Mouse (Mus musculus) stomach, postnatal 0 days (tissue): ENCODE measurements at regions not wholly inside any gene's neighbourhood (a gene's known extent, or its start where the extent isn't known, plus 50 kb on each side); places are given as distances from the start of the nearest gene placed in this dataset.

ENCODE experiments used
- ATAC-seq: fragments of 200-750 bp; cut with Nextera tagmentation; 2 replicates; pipeline ENCODE4 v1.8.0; 2017; ENCODE audit not compliant: low FRiP score, low TSS enrichment
- DNase-seq: peaks from one replicate; pipeline ENCODE4 v3.0.0-alpha.2; 2016; ENCODE audit warnings: low spot score
- H3K27ac ChIP-seq: fragments of 300-500 bp; sonication (generic); replicated peaks from 2 replicates; pipeline ENCODE4 v1.5.1; 2014; ENCODE audit warnings: mild to moderate bottlenecking, control low read depth
- H3K27me3 ChIP-seq: fragments of 300-500 bp; sonication (generic); 2 replicates; pipeline ENCODE4 v1.6.1; 2014; ENCODE audit warnings: low read length; ENCODE audit not compliant: control insufficient read depth, insufficient read depth
- H3K36me3 ChIP-seq: fragments of 300-500 bp; sonication (generic); 2 replicates; pipeline ENCODE4 v1.6.1; 2014; ENCODE audit warnings: low read length, mixed read lengths; ENCODE audit not compliant: control insufficient read depth, insufficient read depth
- H3K4me1 ChIP-seq: fragments of 300-500 bp; sonication (generic); replicated peaks from 2 replicates; pipeline ENCODE4 v1.6.1; 2014; ENCODE audit warnings: antibody characterized with exemption; ENCODE audit not compliant: control insufficient read depth, insufficient read depth
- H3K4me2 ChIP-seq: fragments of 300-500 bp; sonication (generic); replicated peaks from 2 replicates; pipeline ENCODE4 v1.6.1; 2014; ENCODE audit warnings: low read depth, mild to moderate bottlenecking, control low read depth, moderate library complexity
- H3K4me3 ChIP-seq: fragments of 300-500 bp; sonication (generic); 2 replicates; pipeline ENCODE4 v1.5.1; 2014; ENCODE audit warnings: low read depth, low read length, control low read depth
- H3K9ac ChIP-seq: fragments of 300-500 bp; sonication (generic); 2 replicates; pipeline ENCODE4 v1.6.1; 2014; ENCODE audit warnings: mild to moderate bottlenecking, low read length, control low read depth, mixed read lengths
- H3K9me3 ChIP-seq: fragments of 300-500 bp; sonication (generic); 2 replicates; pipeline ENCODE4 v1.6.1; 2016; ENCODE audit warnings: low read length; ENCODE audit not compliant: control insufficient read depth
- CTCF ChIP-seq: IDR thresholded peaks from 2 replicates; pipeline ENCODE4 v1.5.1; 2016; ENCODE audit warnings: antibody characterized with exemption, low read depth, mild to moderate bottlenecking, moderate library complexity
- EP300 ChIP-seq: optimal IDR thresholded peaks from 2 replicates; pipeline ENCODE3; 2016; ENCODE audit warnings: antibody characterized with exemption
- WGBS: fragments of 180-500 bp; shearing (Covaris S2); extraction: QIAGEN DNeasy Blood & Tissue Kit; methylation state at CpG from one replicate; pipeline ENCODE4 v1.1.7; 2014; 5-methylcytosine and 5-hydroxymethylcytosine counted together

GRCm38 (mm10) chr4:106186684-106187083 is 129.3 kb upstream of the Usp24 start:
- Histone ChIP-seq H3K36me3 (no peaks in the 10 kb centered on the region), H3K4me3 (no peak overlapping the region), H3K4me2 (no peak overlapping the region), H3K9ac (no peak overlapping the region), H3K9me3 (no peaks in the 10 kb centered on the region), H3K27me3 (no peaks in the 10 kb centered on the region), H3K27ac (0 out of 2 replicates have a peak overlapping the region, but pooled peaks have one; percentile 13), H3K4me1 (no peaks in the 10 kb centered on the region)
- ATAC-seq (no peak), DNase-seq (no peak)
- TF ChIP-seq CTCF (no peak), EP300 (no peak)
- 67% methylated on average over 7 of the region's 7 CpGs for WGBS

- no peak overlapping the region for H3K4me3 ChIP-seq
- H3K4me2 ChIP-seq: no peak overlapping the region
- H3K9me3 ChIP-seq: no peaks in the 10 kb centered on the region
- TF ChIP-seq CTCF: no peak
- TF ChIP-seq EP300: no peak
- WGBS: 61% methylated on average over 4 of the region's 4 CpGs
- H3K27me3 ChIP-seq: no peaks in the 10 kb centered on the region
- no peaks in the 10 kb centered on the region for H3K4me1 ChIP-seq
- no peaks in the 10 kb centered on the region for H3K36me3 ChIP-seq
- no peak overlapping the region for H3K9ac ChIP-seq
- no peak for DNase-seq
- no peak for ATAC-seq
- H3K27ac ChIP-seq: no peak overlapping the region
Observed at GRCm38 (mm10) chr4:106190248-106190647, 125.8 kb upstream of the Usp24 start.

GRCm38 (mm10) chr4:106191331-106191730 is 124.7 kb upstream of the Usp24 start:
- no peak for ATAC-seq
- TF ChIP-seq EP300: no peak
- TF ChIP-seq CTCF: no peak
- WGBS: 88% methylated on average over 8 of the region's 8 CpGs

GRCm38 (mm10) chr4:106191843-106192242 is 124.2 kb upstream of the Usp24 start:
- DNase-seq (no peak), ATAC-seq (peak; percentile 53; the same call in 1 of the 2 replicates)
- Histone ChIP-seq H3K36me3 (no peaks in the 10 kb centered on the region), H3K27me3 (no peaks in the 10 kb centered on the region), H3K27ac (no peak overlapping the region), H3K4me1 (no peaks in the 10 kb centered on the region), H3K4me3 (no peak overlapping the region), H3K9ac (no peak overlapping the region), H3K4me2 (no peak overlapping the region), H3K9me3 (no peaks in the 10 kb centered on the region)
- WGBS: 51% methylated on average over 3 of the region's 3 CpGs
- TF ChIP-seq CTCF (no peak), EP300 (no peak)

More at GRCm38 (mm10) chr4:106191331-106191730, 124.7 kb upstream of the Usp24 start:
- Histone ChIP-seq H3K27me3 (no peaks in the 10 kb centered on the region), H3K4me3 (no peak overlapping the region), H3K9ac (no peak overlapping the region), H3K9me3 (no peaks in the 10 kb centered on the region), H3K36me3 (no peaks in the 10 kb centered on the region), H3K4me1 (no peaks in the 10 kb centered on the region), H3K4me2 (no peak overlapping the region), H3K27ac (no peak overlapping the region)
- no peak for DNase-seq

GRCm38 (mm10) chr4:106193204-106193945 is 122.6 kb upstream of the Usp24 start:
- Histone ChIP-seq H3K36me3 (no peaks in the 10 kb centered on the region), H3K27ac (no peak overlapping the region), H3K9me3 (no peaks in the 10 kb centered on the region), H3K4me2 (no peak overlapping the region), H3K4me1 (no peaks in the 10 kb centered on the region), H3K27me3 (no peaks in the 10 kb centered on the region), H3K9ac (no peak overlapping the region), H3K4me3 (no peak overlapping the region)
- 56% methylated on average over 3 of the region's 3 CpGs for WGBS
- DNase-seq: no peak
- no peak for TF ChIP-seq CTCF
- no peak for TF ChIP-seq EP300
- no peak for ATAC-seq

GRCm38 (mm10) chr4:106195497-106196166 is 120.4 kb upstream of the Usp24 start:
- no peak overlapping the region for H3K27ac ChIP-seq
- no peaks in the 10 kb centered on the region for H3K27me3 ChIP-seq
- H3K9ac ChIP-seq: no peak overlapping the region
- no peak overlapping the region for H3K4me2 ChIP-seq
- no peak overlapping the region for H3K4me3 ChIP-seq
- ATAC-seq: peak; percentile 64; the same call in 1 of the 2 replicates
- TF ChIP-seq CTCF: no peak
- no peaks in the 10 kb centered on the region; the same call in 1 of the 2 replicates for H3K4me1 ChIP-seq
- WGBS: 51% methylated on average over 3 of the region's 3 CpGs
- H3K36me3 ChIP-seq: no peaks in the 10 kb centered on the region
- H3K9me3 ChIP-seq: no peaks in the 10 kb centered on the region
- peak; percentile 14 for DNase-seq
